Mouse (Mus musculus): ENCODE measurements around the gene Mybbp1a. TPM values are rescaled to one million over a fixed set of nuclear protein-coding genes. Genes with fewer than 3 reads are reported as not detected.

Gene Mybbp1a
- polyA plus RNA-seq, 1 experiment from 2014 or later: 84.6 TPM

- H3K4me3 ChIP-seq (replicated peaks): no peak overlapping the region
- no peak for ATAC-seq
- H3K9me3 ChIP-seq: no peaks in the 10 kb centered on the region
- WGBS: 75% methylated on average over 7 of the region's 7 CpGs
- H3K36me3 ChIP-seq: peaks cover 20% of the 10 kb centered on the region
- no peak overlapping the region for H3K4me2 ChIP-seq (replicated peaks)
- H3K9ac ChIP-seq (replicated peaks): no peak overlapping the region
- H3K27me3 ChIP-seq: no peaks in the 10 kb centered on the region
- H3K27ac ChIP-seq: no peak overlapping the region
- H3K4me1 ChIP-seq (replicated peaks): peaks cover 29% of the 10 kb centered on the region
Observed at GRCm38 (mm10) chr11:72475408-72475807, 34.3 kb downstream of the Mybbp1a start.

GRCm38 (mm10) chr11:72476074-72476625, 35.0 kb downstream of the Mybbp1a start:
- peaks cover 20% of the 10 kb centered on the region for H3K36me3 ChIP-seq
- peaks cover 29% of the 10 kb centered on the region for H3K4me1 ChIP-seq (replicated peaks)
- H3K27ac ChIP-seq: no peak overlapping the region
- H3K9ac ChIP-seq (replicated peaks): no peak overlapping the region
- H3K27me3 ChIP-seq: no peaks in the 10 kb centered on the region
- no peaks in the 10 kb centered on the region for H3K9me3 ChIP-seq
- ATAC-seq: no peak
- H3K4me2 ChIP-seq (replicated peaks): no peak overlapping the region
- no peak overlapping the region for H3K4me3 ChIP-seq (replicated peaks)
- 83% methylated on average over 7 of the region's 7 CpGs for WGBS

GRCm38 (mm10) chr11:72477182-72477581, 36.0 kb downstream of the Mybbp1a start:
- ATAC-seq: no peak; the same call in 1 of the 2 replicates
- peak overlapping the region; percentile 37; the same call in 1 of the 2 replicates for H3K27ac ChIP-seq

DNA sequence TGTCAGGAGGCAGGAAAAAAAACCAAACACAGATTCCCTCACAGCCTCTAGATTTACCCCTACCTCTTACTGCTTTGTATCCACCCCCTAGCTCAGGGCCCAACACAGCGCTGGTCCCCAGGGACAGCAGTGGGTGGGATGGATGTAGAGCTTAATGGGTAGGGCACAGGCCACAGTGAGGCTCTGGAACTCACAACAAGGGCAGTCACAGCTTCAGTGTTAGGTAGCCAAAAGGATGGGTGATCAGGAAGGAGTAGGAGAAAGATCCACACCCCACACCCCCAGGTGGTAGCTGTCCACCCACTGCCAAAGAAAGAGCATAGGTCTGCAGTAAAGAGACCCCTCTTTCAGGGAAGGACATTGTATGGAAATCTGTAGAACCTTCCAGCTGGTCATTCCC, 36.5 kb downstream of the Mybbp1a start:
- 86% methylated on average over 1 of the region's 1 CpGs for WGBS
- no peaks in the 10 kb centered on the region for H3K27me3 ChIP-seq
- no peaks in the 10 kb centered on the region for H3K9me3 ChIP-seq
- H3K9ac ChIP-seq (replicated peaks): peak overlapping the region; percentile 26; the same call in 1 of the 2 replicates
- no peak overlapping the region for H3K4me3 ChIP-seq (replicated peaks)
- H3K27ac ChIP-seq: peak overlapping the region; percentile 37
- no peak; the same call in 1 of the 2 replicates for ATAC-seq
- H3K36me3 ChIP-seq: peaks cover 16% of the 10 kb centered on the region
- peaks cover 29% of the 10 kb centered on the region for H3K4me1 ChIP-seq (replicated peaks)
- H3K4me2 ChIP-seq (replicated peaks): no peak overlapping the region

More at GRCm38 (mm10) chr11:72477182-72477581, 36.0 kb downstream of the Mybbp1a start:
- Histone ChIP-seq H3K4me3 (replicated peaks) (no peak overlapping the region), H3K36me3 (peaks cover 20% of the 10 kb centered on the region), H3K9ac (replicated peaks) (peak overlapping the region; percentile 26), H3K9me3 (no peaks in the 10 kb centered on the region), H3K4me2 (replicated peaks) (no peak overlapping the region), H3K27me3 (no peaks in the 10 kb centered on the region), H3K4me1 (replicated peaks) (peaks cover 29% of the 10 kb centered on the region)
- 44% methylated on average over 5 of the region's 5 CpGs for WGBS

GRCm38 (mm10) chr11:72478228-72478627, 37.1 kb downstream of the Mybbp1a start:
- H3K9me3 ChIP-seq: no peaks in the 10 kb centered on the region
- no peak overlapping the region for H3K9ac ChIP-seq (replicated peaks)
- H3K4me2 ChIP-seq (replicated peaks): no peak overlapping the region
- peaks cover 10% of the 10 kb centered on the region for H3K36me3 ChIP-seq
- 77% methylated on average over 6 of the region's 6 CpGs for WGBS
- ATAC-seq: no peak
- peaks cover 29% of the 10 kb centered on the region for H3K4me1 ChIP-seq (replicated peaks)
- H3K27me3 ChIP-seq: no peaks in the 10 kb centered on the region
- H3K27ac ChIP-seq: no peak overlapping the region
- H3K4me3 ChIP-seq (replicated peaks): no peak overlapping the region

DNA sequence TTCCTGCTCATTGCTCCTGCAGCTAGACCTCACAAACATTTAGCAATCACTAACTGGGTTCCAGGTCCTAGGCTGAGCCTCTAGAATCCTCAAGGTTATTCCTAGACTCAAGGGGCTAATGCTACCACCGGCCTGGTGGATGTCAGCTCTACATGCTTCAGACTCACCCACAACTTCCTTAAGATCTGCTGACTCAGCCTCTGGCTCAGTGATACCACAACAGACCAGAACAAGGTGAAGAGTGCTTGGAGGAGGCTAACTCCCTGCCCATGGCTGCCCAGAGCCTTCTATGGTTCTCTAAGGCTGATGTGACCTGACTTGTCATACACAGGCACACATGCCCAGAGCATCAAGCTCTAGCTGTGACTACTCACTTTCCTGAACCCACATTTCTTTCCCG, 38.3 kb downstream of the Mybbp1a start:
- ATAC-seq: no peak
- no peak overlapping the region for H3K9ac ChIP-seq (replicated peaks)
- H3K36me3 ChIP-seq: no peaks in the 10 kb centered on the region
- H3K4me2 ChIP-seq (replicated peaks): no peak overlapping the region
- no peak overlapping the region for H3K27ac ChIP-seq
- peaks cover 30% of the 10 kb centered on the region for H3K4me1 ChIP-seq (replicated peaks)
- WGBS: 80% methylated on average over 2 of the region's 2 CpGs
- H3K27me3 ChIP-seq: no peaks in the 10 kb centered on the region
- no peaks in the 10 kb centered on the region for H3K9me3 ChIP-seq
- H3K4me3 ChIP-seq (replicated peaks): no peak overlapping the region

DNA sequence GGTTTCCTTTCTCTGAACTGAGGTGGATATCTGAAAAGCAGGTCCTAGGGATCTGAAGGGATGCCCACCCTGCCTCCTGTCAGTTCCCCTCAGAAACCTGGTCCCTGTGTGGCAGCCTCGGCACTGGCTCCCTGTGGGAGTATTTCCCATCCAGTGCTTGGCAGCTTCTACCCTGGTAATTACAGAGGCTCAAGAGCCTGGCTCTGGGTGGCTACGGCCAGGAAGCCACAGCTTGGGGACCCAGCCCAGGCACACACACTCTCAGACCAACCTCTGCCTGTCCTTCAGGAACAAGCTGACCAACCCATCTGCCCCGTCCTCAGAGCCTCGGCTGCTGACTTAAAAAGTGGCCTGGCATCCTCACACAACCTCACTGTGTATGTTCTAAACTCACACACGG, 40.2 kb downstream of the Mybbp1a start:
- Histone ChIP-seq H3K9ac (replicated peaks) (no peak overlapping the region), H3K9me3 (no peaks in the 10 kb centered on the region), H3K36me3 (no peaks in the 10 kb centered on the region), H3K4me2 (replicated peaks) (no peak overlapping the region), H3K27ac (no peak overlapping the region), H3K4me3 (replicated peaks) (no peak overlapping the region), H3K27me3 (no peaks in the 10 kb centered on the region), H3K4me1 (replicated peaks) (peaks cover 36% of the 10 kb centered on the region)
- WGBS: 80% methylated on average over 5 of the region's 5 CpGs
- no peak for ATAC-seq

DNA sequence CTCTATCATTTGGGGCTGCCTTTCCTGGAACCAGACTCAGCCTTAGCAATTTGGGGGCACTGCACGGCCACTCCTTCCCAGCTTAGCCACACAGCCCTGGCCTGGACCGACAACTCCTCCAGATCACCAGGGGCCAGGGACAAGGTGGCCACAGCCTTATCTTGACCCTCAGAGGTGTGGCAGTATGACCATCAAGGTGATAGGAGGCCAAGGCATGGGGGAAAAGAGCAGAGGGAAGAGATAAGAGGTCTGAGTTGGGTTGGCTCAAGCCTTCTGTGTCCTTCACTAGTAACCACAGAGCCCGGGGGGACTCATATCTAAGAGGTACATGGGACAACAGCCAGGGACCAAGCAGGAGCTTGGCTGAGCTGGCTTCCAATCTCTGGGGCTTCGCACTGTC, 40.8 kb downstream of the Mybbp1a start:
- 82% methylated on average over 4 of the region's 4 CpGs for WGBS
- no peak for ATAC-seq
- no peak overlapping the region for H3K9ac ChIP-seq (replicated peaks)
- 0 out of 2 replicates have a peak, but pooled peaks cover 3% of the 10 kb centered on the region for H3K27me3 ChIP-seq
- H3K9me3 ChIP-seq: no peaks in the 10 kb centered on the region
- no peaks in the 10 kb centered on the region for H3K36me3 ChIP-seq
- no peak overlapping the region for H3K4me3 ChIP-seq (replicated peaks)
- no peak overlapping the region for H3K27ac ChIP-seq
- H3K4me2 ChIP-seq (replicated peaks): no peak overlapping the region
- H3K4me1 ChIP-seq (replicated peaks): peaks cover 37% of the 10 kb centered on the region

- no peak overlapping the region for H3K9ac ChIP-seq (replicated peaks)
- H3K36me3 ChIP-seq: no peaks in the 10 kb centered on the region
- no peaks in the 10 kb centered on the region for H3K9me3 ChIP-seq
- peaks cover 47% of the 10 kb centered on the region for H3K4me1 ChIP-seq (replicated peaks)
- no peak for ATAC-seq
- H3K27me3 ChIP-seq: peaks cover 22% of the 10 kb centered on the region; the same call in 1 of the 2 replicates
- no peak overlapping the region for H3K4me3 ChIP-seq (replicated peaks)
- H3K27ac ChIP-seq: no peak overlapping the region
- H3K4me2 ChIP-seq (replicated peaks): no peak overlapping the region
- 78% methylated on average over 6 of the region's 6 CpGs for WGBS
Observed at GRCm38 (mm10) chr11:72484549-72484948, 43.4 kb downstream of the Mybbp1a start.

GRCm38 (mm10) chr11:72485157-72485556, 44.0 kb downstream of the Mybbp1a start:
- Histone ChIP-seq H3K27me3 (peaks cover 22% of the 10 kb centered on the region; the same call in 1 of the 2 replicates), H3K9me3 (no peaks in the 10 kb centered on the region), H3K4me2 (replicated peaks) (no peak overlapping the region), H3K9ac (replicated peaks) (no peak overlapping the region), H3K27ac (no peak overlapping the region), H3K4me3 (replicated peaks) (no peak overlapping the region), H3K36me3 (no peaks in the 10 kb centered on the region), H3K4me1 (replicated peaks) (peaks cover 50% of the 10 kb centered on the region)
- 44% methylated on average over 5 of the region's 5 CpGs for WGBS
- no peak for ATAC-seq

GRCm38 (mm10) chr11:72485960-72486359, 44.8 kb downstream of the Mybbp1a start:
- Histone ChIP-seq H3K27me3 (peaks cover 22% of the 10 kb centered on the region; the same call in 1 of the 2 replicates), H3K4me3 (replicated peaks) (no peak overlapping the region), H3K9me3 (no peaks in the 10 kb centered on the region), H3K9ac (replicated peaks) (no peak overlapping the region), H3K4me1 (replicated peaks) (peaks cover 52% of the 10 kb centered on the region), H3K4me2 (replicated peaks) (no peak overlapping the region), H3K27ac (no peak overlapping the region), H3K36me3 (no peaks in the 10 kb centered on the region)
- no peak for ATAC-seq
- 80% methylated on average over 11 of the region's 11 CpGs for WGBS

GRCm38 (mm10) chr11:72487171-72487570, 46.0 kb downstream of the Mybbp1a start:
- Histone ChIP-seq H3K27ac (no peak overlapping the region), H3K4me3 (replicated peaks) (peak overlapping the region; percentile 75), H3K36me3 (no peaks in the 10 kb centered on the region), H3K4me1 (replicated peaks) (peaks cover 52% of the 10 kb centered on the region), H3K9ac (replicated peaks) (peak overlapping the region; percentile 93), H3K9me3 (no peaks in the 10 kb centered on the region), H3K4me2 (replicated peaks) (peak overlapping the region; percentile 82), H3K27me3 (peaks cover 26% of the 10 kb centered on the region; the same call in 1 of the 2 replicates)
- 57% methylated on average over 5 of the region's 5 CpGs for WGBS
- ATAC-seq: no peak

DNA sequence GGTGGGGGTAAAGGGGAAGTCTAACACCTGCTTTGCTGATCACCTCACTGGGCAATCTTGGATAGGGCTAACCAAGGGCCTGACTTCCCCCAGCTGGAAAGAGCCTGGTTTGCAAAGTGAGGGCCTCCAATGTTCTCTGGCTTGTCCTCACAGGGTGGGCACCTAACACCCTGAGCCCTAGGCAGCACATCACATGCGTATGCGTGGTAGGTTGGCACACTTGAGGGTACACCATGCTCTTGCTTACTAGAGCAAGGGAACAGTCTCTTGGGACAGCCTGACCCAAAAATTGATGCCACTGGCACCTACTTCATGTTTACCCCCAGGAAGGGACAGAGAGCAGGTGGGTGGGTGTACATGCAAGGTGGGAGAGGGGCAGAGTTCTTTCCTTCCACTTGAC, 46.6 kb downstream of the Mybbp1a start:
- peak overlapping the region; percentile 93 for H3K9ac ChIP-seq (replicated peaks)
- H3K27ac ChIP-seq: peak overlapping the region; percentile 95; the same call in 1 of the 2 replicates
- H3K4me3 ChIP-seq (replicated peaks): peak overlapping the region; percentile 75
- H3K36me3 ChIP-seq: no peaks in the 10 kb centered on the region
- H3K4me2 ChIP-seq (replicated peaks): peak overlapping the region; percentile 82
- H3K27me3 ChIP-seq: peaks cover 26% of the 10 kb centered on the region; the same call in 1 of the 2 replicates
- no peaks in the 10 kb centered on the region for H3K9me3 ChIP-seq
- 90% methylated on average over 2 of the region's 2 CpGs for WGBS
- ATAC-seq: no peak
- H3K4me1 ChIP-seq (replicated peaks): peaks cover 52% of the 10 kb centered on the region
